Mouse (Mus musculus) ES-E14 (cell line): ENCODE data around the gene Slc15a1.

Experiments
- CHD2 ChIP-seq: IDR thresholded peaks from 2 replicates; pipeline ENCODE4 v1.6.1; 2014; ENCODE audit warnings: mild to moderate bottlenecking, low read depth, low read length, inconsistent platforms
- HCFC1 ChIP-seq: IDR thresholded peaks from 2 replicates; pipeline ENCODE4 v1.6.1; 2012; ENCODE audit warnings: low read length, inconsistent platforms, borderline replicate concordance; ENCODE audit not compliant: insufficient read depth
- MAFK ChIP-seq: IDR thresholded peaks from 2 replicates; pipeline ENCODE4 v1.6.1; 2014; ENCODE audit warnings: mild to moderate bottlenecking, low read depth, low read length, inconsistent platforms; ENCODE audit not compliant: insufficient read depth
- ZC3H11A ChIP-seq: IDR thresholded peaks from 2 replicates; pipeline ENCODE4 v1.6.1; 2012; ENCODE audit warnings: low read depth, mild to moderate bottlenecking, inconsistent platforms, low read length, borderline replicate concordance
- ZNF384 ChIP-seq: IDR thresholded peaks from 2 replicates; pipeline ENCODE4 v1.6.1; 2012; ENCODE audit warnings: low read depth, low read length, inconsistent platforms

- no peak for TF ChIP-seq MAFK
- TF ChIP-seq ZNF384, result no peak
- no peak for TF ChIP-seq CHD2
- TF ChIP-seq ZC3H11A, result no peak
- TF ChIP-seq HCFC1, result no peak
Observed at GRCm38 (mm10) chr14:121466501-121466900, 38.6 kb downstream of the Slc15a1 start.
